Mouse (Mus musculus) lung, embryonic 14.5 days (tissue): ENCODE measurements around the gene Cnp. TPM values are rescaled to one million over a fixed set of nuclear protein-coding genes. Genes with fewer than 3 reads are reported as not detected.

Experiments
- ATAC-seq: fragments of 200-750 bp; cut with Nextera tagmentation; 2 replicates; pipeline ENCODE4 v1.8.0; 2017; ENCODE audit warnings: mild to moderate bottlenecking, moderate TSS enrichment, moderate library complexity; ENCODE audit not compliant: insufficient read depth
- DNase-seq: peaks from one replicate; pipeline ENCODE4 v3.0.0-alpha.2; 2015
- H3K27ac ChIP-seq: fragments of 300-500 bp; sonication (generic); 2 replicates; pipeline ENCODE4 v1.5.1; 2014; ENCODE audit warnings: low read depth, mild to moderate bottlenecking, moderate library complexity
- H3K27me3 ChIP-seq: fragments of 300-500 bp; sonication (generic); 2 replicates; pipeline ENCODE4 v1.6.1; 2014; ENCODE audit warnings: low read length, control low read depth; ENCODE audit not compliant: insufficient read depth
- H3K36me3 ChIP-seq: fragments of 300-500 bp; sonication (generic); 2 replicates; pipeline ENCODE4 v1.6.1; 2014; ENCODE audit warnings: control low read depth; ENCODE audit not compliant: insufficient read depth
- H3K4me1 ChIP-seq: fragments of 300-500 bp; sonication (generic); 2 replicates; pipeline ENCODE4 v1.6.1; 2014; ENCODE audit warnings: antibody characterized with exemption, control low read depth; ENCODE audit not compliant: insufficient read depth
- H3K4me2 ChIP-seq: fragments of 300-500 bp; sonication (generic); 2 replicates; pipeline ENCODE4 v1.6.1; 2014; ENCODE audit warnings: mild to moderate bottlenecking
- H3K4me3 ChIP-seq: fragments of 300-500 bp; sonication (generic); 2 replicates; pipeline ENCODE4 v1.5.1; 2014; ENCODE audit warnings: low read depth, low read length
- H3K9ac ChIP-seq: fragments of 300-500 bp; sonication (generic); 2 replicates; pipeline ENCODE4 v1.6.1; 2014
- H3K9me3 ChIP-seq: fragments of 300-500 bp; sonication (generic); 2 replicates; pipeline ENCODE4 v1.6.1; 2016; ENCODE audit warnings: low read depth, low read length, control low read depth
- CTCF ChIP-seq: IDR thresholded peaks from 2 replicates; pipeline ENCODE4 v1.5.1; 2016; ENCODE audit warnings: antibody characterized with exemption, low read depth
- WGBS: fragments of 180-500 bp; shearing (Covaris S2); extraction: QIAGEN DNeasy Blood & Tissue Kit; methylation state at CpG from one replicate; pipeline ENCODE4 v1.1.7; 2014; 5-methylcytosine and 5-hydroxymethylcytosine counted together
- polyA plus RNA-seq: library from polyadenylated mRNA; unstranded; fragments of >200 nt; fragmentation: Nextera tagmentation; extraction: Ambion mirVana; gene quantifications from 2 replicates; pipeline ENCODE4 v1.2.1, GENCODE M21; 2014

The Cnp gene
- polyA plus RNA-seq, 1 experiment from 2014 or later = 24.4 TPM

- Histone ChIP-seq H3K9ac (no peak overlapping the region), H3K27ac (no peak overlapping the region), H3K4me2 (no peak overlapping the region), H3K36me3 (peaks cover 52% of the 10 kb centered on the region), H3K9me3 (no peaks in the 10 kb centered on the region), H3K4me3 (no peak overlapping the region), H3K27me3 (no peaks in the 10 kb centered on the region), H3K4me1 (no peaks in the 10 kb centered on the region)
- no peak for DNase-seq
- no peak for ATAC-seq
- WGBS = 85% methylated on average over 8 of the region's 8 CpGs
- TF ChIP-seq CTCF = no peak
Measured at GRCm38 (mm10) chr11:100603813-100604212, 29.1 kb downstream of the Cnp start.

GRCm38 (mm10) chr11:100604321-100605005, 29.8 kb downstream of the Cnp start:
- H3K4me3 ChIP-seq = no peak overlapping the region
- H3K27ac ChIP-seq = no peak overlapping the region
- no peak for TF ChIP-seq CTCF
- H3K9ac ChIP-seq = no peak overlapping the region
- 83% methylated on average over 4 of the region's 4 CpGs for WGBS
- no peak overlapping the region for H3K4me2 ChIP-seq
- no peaks in the 10 kb centered on the region for H3K4me1 ChIP-seq
- no peak for ATAC-seq
- H3K36me3 ChIP-seq = peaks cover 45% of the 10 kb centered on the region
- H3K27me3 ChIP-seq = no peaks in the 10 kb centered on the region
- DNase-seq = no peak
- no peaks in the 10 kb centered on the region for H3K9me3 ChIP-seq

- Histone ChIP-seq H3K27ac (no peak overlapping the region), H3K4me2 (no peak overlapping the region), H3K9ac (no peak overlapping the region), H3K36me3 (peaks cover 42% of the 10 kb centered on the region), H3K4me1 (no peaks in the 10 kb centered on the region), H3K9me3 (no peaks in the 10 kb centered on the region), H3K27me3 (no peaks in the 10 kb centered on the region), H3K4me3 (no peak overlapping the region)
- no peak for DNase-seq
- 77% methylated on average over 10 of the region's 10 CpGs for WGBS
- TF ChIP-seq CTCF = no peak
- no peak for ATAC-seq
Measured at GRCm38 (mm10) chr11:100605451-100605850, 30.7 kb downstream of the Cnp start.

GRCm38 (mm10) chr11:100607121-100607520, 32.4 kb downstream of the Cnp start:
- Histone ChIP-seq H3K9ac (no peak overlapping the region), H3K4me1 (no peaks in the 10 kb centered on the region), H3K4me3 (no peak overlapping the region), H3K4me2 (no peak overlapping the region), H3K27ac (no peak overlapping the region), H3K9me3 (no peaks in the 10 kb centered on the region), H3K36me3 (peaks cover 34% of the 10 kb centered on the region), H3K27me3 (no peaks in the 10 kb centered on the region)
- TF ChIP-seq CTCF = no peak
- ATAC-seq (no peak), DNase-seq (no peak)
- WGBS = 89% methylated on average over 6 of the region's 6 CpGs

GRCm38 (mm10) chr11:100608796-100609195, 34.1 kb downstream of the Cnp start:
- H3K27ac ChIP-seq = no peak overlapping the region; the same call in 1 of the 2 replicates

GRCm38 (mm10) chr11:100609355-100609996, 34.8 kb downstream of the Cnp start:
- no peak for DNase-seq
- Histone ChIP-seq H3K4me1 (no peaks in the 10 kb centered on the region), H3K4me2 (no peak overlapping the region), H3K27me3 (no peaks in the 10 kb centered on the region), H3K27ac (no peak overlapping the region), H3K9ac (no peak overlapping the region), H3K36me3 (peaks cover 31% of the 10 kb centered on the region; the same call in 1 of the 2 replicates), H3K9me3 (no peaks in the 10 kb centered on the region), H3K4me3 (no peak overlapping the region)
- 86% methylated on average over 5 of the region's 5 CpGs for WGBS
- ATAC-seq = no peak
- TF ChIP-seq CTCF = no peak

More at GRCm38 (mm10) chr11:100608796-100609195, 34.1 kb downstream of the Cnp start:
- H3K4me3 ChIP-seq = no peak overlapping the region
- H3K27me3 ChIP-seq = no peaks in the 10 kb centered on the region
- H3K9ac ChIP-seq = no peak overlapping the region
- WGBS = 61% methylated on average over 4 of the region's 4 CpGs
- no peaks in the 10 kb centered on the region for H3K4me1 ChIP-seq
- no peak for TF ChIP-seq CTCF
- ATAC-seq (no peak), DNase-seq (no peak)
- no peaks in the 10 kb centered on the region for H3K9me3 ChIP-seq
- H3K36me3 ChIP-seq = peaks cover 31% of the 10 kb centered on the region; the same call in 1 of the 2 replicates
- no peak overlapping the region for H3K4me2 ChIP-seq

- Histone ChIP-seq H3K4me2 (no peak overlapping the region), H3K9ac (no peak overlapping the region), H3K4me1 (no peaks in the 10 kb centered on the region), H3K36me3 (peaks cover 31% of the 10 kb centered on the region; the same call in 1 of the 2 replicates), H3K27ac (no peak overlapping the region), H3K27me3 (no peaks in the 10 kb centered on the region), H3K4me3 (no peak overlapping the region), H3K9me3 (no peaks in the 10 kb centered on the region)
- no peak for ATAC-seq
- WGBS = 76% methylated on average over 9 of the region's 9 CpGs
- no peak for TF ChIP-seq CTCF
- DNase-seq = no peak
Measured at GRCm38 (mm10) chr11:100609997-100610680, 35.4 kb downstream of the Cnp start.
